8 mouse cellular contexts compared by ENCODE assay signal in the genomic region with DNA sequence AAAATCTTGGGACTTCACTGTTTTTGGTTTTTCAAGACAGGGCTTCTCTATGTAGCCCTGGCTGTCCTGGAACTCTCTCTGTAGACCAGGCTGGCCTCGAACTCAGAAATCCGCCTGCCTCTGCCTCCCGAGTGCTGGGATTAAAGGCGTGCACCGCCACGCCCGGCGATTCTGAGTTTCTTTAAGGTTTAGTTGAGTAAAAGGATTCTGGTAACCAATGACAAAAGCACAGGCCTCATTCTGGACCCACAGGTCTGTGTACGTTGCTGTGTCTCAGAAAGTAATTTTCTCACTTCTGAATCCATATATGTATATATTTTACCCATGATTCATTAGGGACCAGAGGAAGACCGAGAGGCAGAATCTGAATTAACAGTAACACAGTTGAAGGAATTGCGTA. TPM values are rescaled to one million over a fixed set of nuclear protein-coding genes. Genes with fewer than 3 reads are reported as not detected.
A peak's percentile ranks its signal among the peaks of the same experiment; 100 is the strongest.
DNase-seq lines count a peak whose midpoint lies in the region; ATAC-seq and TF ChIP-seq lines count a peak whose summit lies in the region.
"Not testable (repeated sequence)": the region's sequence is repeated elsewhere in the genome, so short reads cannot be mapped to it uniquely, and the experiment has no call there.

A gene (minus strand): TSS at position 101 of the 400 bp plus-strand sequence.

- not testable (repeated sequence) for TF ChIP-seq POLR2A in kidney, adult 2 months (IDR thresholded peaks at IDR 0.05; ENCODE audit: low read depth, low read length); olfactory bulb, adult 2 months (IDR thresholded peaks at IDR 0.05; ENCODE audit: insufficient read depth, low read depth, low read length)

- peaks cover 32% of the 10 kb centered on the region for H3K36me3 ChIP-seq in forebrain, postnatal 0 days (ENCODE audit: insufficient read depth)
- not testable (repeated sequence) for H3K36me3 ChIP-seq in kidney, adult 2 months (ENCODE audit: control insufficient read depth, insufficient read depth, low read length)
- peaks cover 47% of the 10 kb centered on the region for H3K36me3 ChIP-seq in limb, embryonic 10.5 days

- H3K4me1 ChIP-seq in brown adipose tissue, adult 24 weeks (ENCODE audit: control insufficient read depth, insufficient read depth, insufficient read length, low read length); kidney, adult 2 months (ENCODE audit: control insufficient read depth, insufficient read depth, low read length); olfactory bulb, adult 2 months (ENCODE audit: control insufficient read depth, insufficient read depth, low read length): not testable (repeated sequence)
- H3K4me1 ChIP-seq in forebrain, postnatal 0 days (ENCODE audit: insufficient read depth): peaks cover 18% of the 10 kb centered on the region
- H3K4me1 ChIP-seq in limb, embryonic 10.5 days: peaks cover 16% of the 10 kb centered on the region

- H3K4me2 ChIP-seq in forebrain, postnatal 0 days (ENCODE audit: low read depth): peak within 1 kb of the TSS; percentile 96

- ATAC-seq in CD4-positive, CD25-positive, alpha-beta regulatory T cell, adult 4 months; forebrain, postnatal 0 days; megakaryocyte, adult 5-6 weeks (ENCODE audit: poor library complexity, severe bottlenecking): not testable (repeated sequence)

- WGBS in forebrain, postnatal 0 days: 80% methylated on average over 11 of the region's 11 CpGs
- WGBS in kidney, adult 2 months: 80% methylated on average over 11 of the region's 11 CpGs
- WGBS in limb, embryonic 10.5 days: 85% methylated on average over 11 of the region's 11 CpGs
- WGBS in olfactory bulb, adult 2 months: 81% methylated on average over 11 of the region's 11 CpGs

- not testable (repeated sequence) for H3K27me3 ChIP-seq in forebrain, postnatal 0 days (ENCODE audit: insufficient read depth, low read length); kidney, adult 2 months (replicated peaks; ENCODE audit: control insufficient read depth, insufficient read depth, low read length); limb, embryonic 10.5 days (ENCODE audit: low read depth, poor library complexity, severe bottlenecking)

- peak within 1 kb of the TSS; percentile 80 for H3K9ac ChIP-seq in forebrain, postnatal 0 days

- not testable (repeated sequence) for DNase-seq in forebrain, postnatal 0 days; heart, postnatal 10 days; kidney, adult 2 months; limb, embryonic 10.5 days (ENCODE audit: low spot score)

- intact Hi-C loops in heart, postnatal 10 days (cut with DNase I): not testable (repeated sequence)

- peak within 1 kb of the TSS; percentile 96 for H3K27ac ChIP-seq in brown adipose tissue, adult 24 weeks (replicated peaks; ENCODE audit: low read depth, low read length)
- H3K27ac ChIP-seq in forebrain, postnatal 0 days (ENCODE audit: low read depth, low read length): peak within 1 kb of the TSS; percentile 88
- H3K27ac ChIP-seq in kidney, adult 2 months (ENCODE audit: insufficient read depth, low read depth, low read length): peak within 1 kb of the TSS; percentile 84
- peak within 1 kb of the TSS; percentile 95 for H3K27ac ChIP-seq in limb, embryonic 10.5 days
- H3K27ac ChIP-seq in olfactory bulb, adult 2 months (ENCODE audit: insufficient read depth, low read depth, low read length): peak within 1 kb of the TSS; percentile 63

- H3K4me3 ChIP-seq in brown adipose tissue, adult 24 weeks (ENCODE audit: insufficient read depth, low read depth, low read length): peak within 1 kb of the TSS; percentile 98
- peak within 1 kb of the TSS; percentile 84 for H3K4me3 ChIP-seq in forebrain, postnatal 0 days (ENCODE audit: low read depth, low read length)
- peak within 1 kb of the TSS; percentile 69 for H3K4me3 ChIP-seq in kidney, adult 2 months (ENCODE audit: insufficient read depth, low read depth, low read length)
- peak within 1 kb of the TSS; percentile 92 for H3K4me3 ChIP-seq in limb, embryonic 10.5 days
- H3K4me3 ChIP-seq in olfactory bulb, adult 2 months (ENCODE audit: insufficient read depth, low read depth, low read length): peak within 1 kb of the TSS; percentile 85

- TF ChIP-seq CTCF in forebrain, postnatal 0 days (IDR thresholded peaks at IDR 0.05; ENCODE audit: low read depth); kidney, adult 2 months (conservative IDR thresholded peaks at IDR 0.05; ENCODE audit: insufficient read depth, insufficient read length, low read depth, low read length); olfactory bulb, adult 2 months (IDR thresholded peaks at IDR 0.05; ENCODE audit: insufficient read depth, low read depth, low read length): not testable (repeated sequence)

- H3K9me3 ChIP-seq in forebrain, postnatal 0 days (ENCODE audit: low read length); limb, embryonic 10.5 days (replicated peaks): not testable (repeated sequence)

RNA-seq across cellular contexts. Expression of the gene that starts here (rescaled TPM):
- polyA plus RNA-seq in CD4-positive, CD25-positive, alpha-beta regulatory T cell, adult 4 months (2017; shearing (Covaris generic)): 10 to 100 TPM; 16.4 to 24.3 TPM
- polyA plus RNA-seq in brown adipose tissue, adult 24 weeks (2012; ENCODE audit: insufficient read depth, insufficient read length, missing spikeins): 11.2 and 11.5 TPM in 2 replicates
- total RNA-seq in forebrain, postnatal 0 days (2014; rRNA removed): 25.2 and 29.6 TPM in 2 replicates
- polyA plus RNA-seq in forebrain, postnatal 0 days (2015; fragmentation: Nextera tagmentation; extraction: Ambion mirVana): 10.6 and 19.7 TPM in 2 replicates
- total RNA-seq in heart, postnatal 10 days (2021): 10 to 100 TPM; 15.8 to 16.1 TPM
- polyA plus RNA-seq in kidney, adult 2 months (2012; rRNA removed): 16.2 and 17.7 TPM in 2 replicates
- polyA plus RNA-seq in limb, embryonic 10.5 days (2016; fragmentation: Nextera tagmentation; extraction: Ambion mirVana): 26.3 and 32.8 TPM in 2 replicates
- total RNA-seq in megakaryocyte, adult 5-6 weeks (2015): 11.2 and 14.0 TPM in 2 replicates
- total RNA-seq in megakaryocyte, adult 5-6 weeks (2017): 14.1 and 18.5 TPM in 2 replicates
- not detected in 2 replicates for polyA plus RNA-seq in olfactory bulb, adult 2 months (2012; ENCODE audit: insufficient read depth, insufficient read length, low replicate concordance, missing spikeins)
